Mouse (Mus musculus) lung, embryonic 15.5 days (tissue): ENCODE data around the gene Ccz1. TPM values are rescaled to one million over a fixed set of nuclear protein-coding genes. Genes with fewer than 3 reads are reported as not detected.

ENCODE experiments used
- ATAC-seq: fragments of 200-750 bp; cut with Nextera tagmentation; 2 replicates; pipeline ENCODE4 v1.8.0; 2017; ENCODE audit warnings: moderate number of reproducible peaks, borderline replicate concordance; ENCODE audit not compliant: low FRiP score, low TSS enrichment; ENCODE audit errors: extremely low read depth
- H3K27ac ChIP-seq: fragments of 300-500 bp; sonication (generic); 2 replicates; pipeline ENCODE4 v1.5.1; 2015; ENCODE audit warnings: moderate library complexity, mild to moderate bottlenecking, inconsistent platforms
- H3K27me3 ChIP-seq: fragments of 300-500 bp; sonication (generic); 2 replicates; pipeline ENCODE4 v1.6.1; 2015; ENCODE audit warnings: inconsistent platforms
- H3K36me3 ChIP-seq: fragments of 300-500 bp; sonication (generic); 2 replicates; pipeline ENCODE4 v1.6.1; 2015; ENCODE audit warnings: inconsistent platforms
- H3K4me1 ChIP-seq: fragments of 300-500 bp; sonication (generic); 2 replicates; pipeline ENCODE4 v1.6.1; 2015; ENCODE audit warnings: inconsistent platforms
- H3K4me2 ChIP-seq: fragments of 300-500 bp; sonication (generic); 2 replicates; pipeline ENCODE4 v1.6.1; 2015; ENCODE audit warnings: inconsistent platforms, mild to moderate bottlenecking, moderate library complexity
- H3K4me3 ChIP-seq: fragments of 300-500 bp; sonication (generic); 2 replicates; pipeline ENCODE4 v1.5.1; 2015; ENCODE audit warnings: mild to moderate bottlenecking, inconsistent platforms
- H3K9ac ChIP-seq: fragments of 300-500 bp; sonication (generic); 2 replicates; pipeline ENCODE4 v1.6.1; 2015; ENCODE audit warnings: inconsistent platforms
- H3K9me3 ChIP-seq: fragments of 300-500 bp; sonication (generic); 2 replicates; pipeline ENCODE4 v1.6.1; 2016; ENCODE audit warnings: inconsistent platforms
- WGBS: fragments of 180-500 bp; shearing (Covaris S2); methylation state at CpG from one replicate; pipeline ENCODE4 v1.1.7; 2015; 5-methylcytosine and 5-hydroxymethylcytosine counted together
- polyA plus RNA-seq: library from polyadenylated mRNA; unstranded; fragments of >200 nt; fragmentation: Nextera tagmentation; extraction: Ambion mirVana; gene quantifications from 2 replicates; pipeline ENCODE4 v1.2.1, GENCODE M21; 2015

Ccz1 gene
- polyA plus RNA-seq, 1 experiment from 2014 or later, result 78.4 TPM

GRCm38 (mm10) chr5:143966671-143967070 lies 48.0 kb downstream of the Ccz1 start:
- no peak overlapping the region for H3K27ac ChIP-seq
- no peaks in the 10 kb centered on the region for H3K9me3 ChIP-seq
- no peaks in the 10 kb centered on the region for H3K4me1 ChIP-seq
- H3K27me3 ChIP-seq, result no peaks in the 10 kb centered on the region
- WGBS, result 81% methylated on average over 12 of the region's 12 CpGs
- no peak for ATAC-seq
- H3K4me3 ChIP-seq, result no peak overlapping the region
- H3K36me3 ChIP-seq, result no peaks in the 10 kb centered on the region
- no peak overlapping the region for H3K9ac ChIP-seq
- H3K4me2 ChIP-seq, result no peak overlapping the region

- Histone ChIP-seq H3K36me3 (no peaks in the 10 kb centered on the region), H3K9me3 (no peaks in the 10 kb centered on the region), H3K27ac (no peak overlapping the region), H3K4me3 (no peak overlapping the region), H3K4me1 (no peaks in the 10 kb centered on the region), H3K4me2 (no peak overlapping the region), H3K27me3 (no peaks in the 10 kb centered on the region), H3K9ac (no peak overlapping the region)
- ATAC-seq, result no peak
- 66% methylated on average over 12 of the region's 12 CpGs for WGBS
Observed at GRCm38 (mm10) chr5:143965586-143966345, 48.9 kb downstream of the Ccz1 start.

- H3K27me3 ChIP-seq, result no peaks in the 10 kb centered on the region
- no peak overlapping the region for H3K4me3 ChIP-seq
- no peak overlapping the region for H3K27ac ChIP-seq
- no peaks in the 10 kb centered on the region for H3K4me1 ChIP-seq
- WGBS, result 86% methylated on average over 8 of the region's 8 CpGs
- H3K9ac ChIP-seq, result no peak overlapping the region
- ATAC-seq, result no peak
- H3K9me3 ChIP-seq, result no peaks in the 10 kb centered on the region
- H3K36me3 ChIP-seq, result no peaks in the 10 kb centered on the region
- H3K4me2 ChIP-seq, result no peak overlapping the region
Observed at GRCm38 (mm10) chr5:143961176-143961575, 53.5 kb downstream of the Ccz1 start.

GRCm38 (mm10) chr5:143959551-143959950 lies 55.1 kb downstream of the Ccz1 start:
- Histone ChIP-seq H3K36me3 (no peaks in the 10 kb centered on the region), H3K9ac (no peak overlapping the region), H3K27ac (no peak overlapping the region), H3K4me3 (no peak overlapping the region), H3K4me1 (no peaks in the 10 kb centered on the region), H3K4me2 (no peak overlapping the region), H3K9me3 (no peaks in the 10 kb centered on the region), H3K27me3 (no peaks in the 10 kb centered on the region)
- 92% methylated on average over 11 of the region's 11 CpGs for WGBS
- ATAC-seq, result no peak

GRCm38 (mm10) chr5:143957101-143957500 lies 57.6 kb downstream of the Ccz1 start:
- Histone ChIP-seq H3K4me3 (no peak overlapping the region), H3K27me3 (no peaks in the 10 kb centered on the region), H3K27ac (no peak overlapping the region), H3K9me3 (no peaks in the 10 kb centered on the region), H3K9ac (no peak overlapping the region), H3K4me1 (no peaks in the 10 kb centered on the region), H3K4me2 (no peak overlapping the region), H3K36me3 (no peaks in the 10 kb centered on the region)
- no peak for ATAC-seq
- 86% methylated on average over 6 of the region's 6 CpGs for WGBS

- Histone ChIP-seq H3K9me3 (no peaks in the 10 kb centered on the region), H3K27me3 (no peaks in the 10 kb centered on the region), H3K27ac (no peak overlapping the region), H3K9ac (no peak overlapping the region), H3K36me3 (no peaks in the 10 kb centered on the region), H3K4me3 (no peak overlapping the region), H3K4me2 (no peak overlapping the region), H3K4me1 (no peaks in the 10 kb centered on the region)
- 36% methylated on average over 5 of the region's 5 CpGs for WGBS
- no peak for ATAC-seq
Observed at GRCm38 (mm10) chr5:143950016-143950415, 64.7 kb downstream of the Ccz1 start.

- Histone ChIP-seq H3K36me3 (no peaks in the 10 kb centered on the region), H3K27ac (no peak overlapping the region), H3K4me1 (no peaks in the 10 kb centered on the region), H3K27me3 (no peaks in the 10 kb centered on the region), H3K9me3 (no peaks in the 10 kb centered on the region), H3K9ac (no peak overlapping the region), H3K4me3 (no peak overlapping the region), H3K4me2 (no peak overlapping the region)
- 84% methylated on average over 12 of the region's 12 CpGs for WGBS
- ATAC-seq, result no peak
Observed at GRCm38 (mm10) chr5:143948361-143948760, 66.3 kb downstream of the Ccz1 start.

- H3K4me1 ChIP-seq, result no peaks in the 10 kb centered on the region
- no peak overlapping the region for H3K27ac ChIP-seq
- H3K4me3 ChIP-seq, result no peak overlapping the region
- no peaks in the 10 kb centered on the region for H3K27me3 ChIP-seq
- no peak overlapping the region for H3K9ac ChIP-seq
- no peaks in the 10 kb centered on the region for H3K36me3 ChIP-seq
- 83% methylated on average over 14 of the region's 14 CpGs for WGBS
- ATAC-seq, result no peak
- H3K4me2 ChIP-seq, result no peak overlapping the region
- H3K9me3 ChIP-seq, result no peaks in the 10 kb centered on the region
Observed at GRCm38 (mm10) chr5:143943231-143944125, 71.2 kb downstream of the Ccz1 start.

GRCm38 (mm10) chr5:143941588-143941987 lies 73.1 kb downstream of the Ccz1 start:
- peak overlapping the region; percentile 18; the same call in 1 of the 2 replicates for H3K4me2 ChIP-seq
- H3K36me3 ChIP-seq, result no peaks in the 10 kb centered on the region
- no peaks in the 10 kb centered on the region for H3K4me1 ChIP-seq
- H3K4me3 ChIP-seq, result no peak overlapping the region
- no peak for ATAC-seq
- no peaks in the 10 kb centered on the region for H3K9me3 ChIP-seq
- no peak overlapping the region for H3K27ac ChIP-seq
- H3K27me3 ChIP-seq, result no peaks in the 10 kb centered on the region
- WGBS, result 11% methylated on average over 10 of the region's 10 CpGs
- no peak overlapping the region for H3K9ac ChIP-seq

Other genes with a start within 250 kb of the Ccz1 start
- gene Eif2ak1, start 197.1 kb downstream of the Ccz1 start, polyA plus RNA-seq, result 33.3 and 36.4 TPM in 2 replicates
- 0.24 and 0.35 TPM in 2 replicates for gene Ankrd61, start 117.2 kb downstream of the Ccz1 start, polyA plus RNA-seq
- gene Aimp2, start 105.0 kb downstream of the Ccz1 start, polyA plus RNA-seq, result 95.5 and 103 TPM in 2 replicates
- gene Pms2, start 104.9 kb downstream of the Ccz1 start, polyA plus RNA-seq, result 27.8 and 31.2 TPM in 2 replicates
- 0.65 and 0.72 TPM in 2 replicates for gene Gm42421, start 86.7 kb downstream of the Ccz1 start, polyA plus RNA-seq
- gene Rsph10b, start 81.8 kb downstream of the Ccz1 start, polyA plus RNA-seq, result 0.89 and 0.95 TPM in 2 replicates
- not detected in 2 replicates for gene Ocm, start 11.8 kb upstream of the Ccz1 start, polyA plus RNA-seq
- gene Lmtk2, start 85.6 kb upstream of the Ccz1 start, polyA plus RNA-seq, result 4.0 and 4.4 TPM in 2 replicates
- gene Bhlha15, start 175.4 kb upstream of the Ccz1 start, polyA plus RNA-seq, result 0.44 and 0.46 TPM in 2 replicates
- gene Tecpr1, start 208.7 kb upstream of the Ccz1 start, polyA plus RNA-seq, result 21.2 and 25.1 TPM in 2 replicates
- gene Bri3, start 229.6 kb upstream of the Ccz1 start, polyA plus RNA-seq, result 123 and 129 TPM in 2 replicates